Mouse (Mus musculus) central nervous system, embryonic 11.5 days (tissue): Measurements from ENCODE around the gene Setmar. TPM values are rescaled to one million over a fixed set of nuclear protein-coding genes. Genes with fewer than 3 reads are reported as not detected.

Experiments
- polyA plus RNA-seq: library from polyadenylated mRNA; depleted of rRNA; stranded (reverse); fragments of >200 nt; gene quantifications from 2 replicates; pipeline ENCODE4 v1.2.3, GENCODE M21; 2012; rRNA removed

Gene Setmar
- 5.0 and 6.8 TPM in 2 replicates for polyA plus RNA-seq

DNA sequence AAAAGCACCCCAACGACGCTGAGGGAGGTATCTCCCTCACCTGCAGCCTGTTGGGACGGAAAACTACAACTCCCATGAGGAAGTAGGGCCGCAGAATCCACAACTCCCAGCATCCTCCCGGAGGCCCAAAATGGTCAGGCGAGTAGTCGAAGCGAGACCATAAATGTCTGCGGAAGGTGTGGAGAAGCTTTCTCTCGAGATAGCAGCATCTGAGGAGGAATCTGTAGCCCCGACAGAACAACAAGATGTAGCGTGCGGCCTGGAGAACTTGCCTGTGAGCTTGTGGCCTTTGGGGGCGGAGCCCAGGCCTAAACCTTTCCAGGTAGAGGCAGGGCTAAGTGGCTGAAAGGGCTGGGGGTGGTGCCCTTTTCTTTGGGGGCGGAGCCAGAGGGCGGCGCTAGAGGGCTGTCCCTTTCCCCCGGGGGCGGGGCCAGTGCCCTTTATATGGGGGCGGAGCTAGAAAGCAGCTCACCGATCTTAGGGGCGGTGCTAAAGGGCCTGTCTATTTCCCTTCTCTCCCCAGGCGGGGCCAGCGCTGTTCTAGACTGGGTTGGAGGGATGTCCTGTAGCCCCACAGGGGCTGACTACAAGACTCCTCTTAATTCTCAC is at the start of gene Setmar:
TSS of gene Setmar (plus strand) at position 128 of the 609 bp plus-strand sequence.

Other genes with a start within 250 kb of the Setmar start
- gene Sumf1, start 120.5 kb downstream of the Setmar start, polyA plus RNA-seq = 12.3 and 18.9 TPM in 2 replicates
- gene Itpr1, start 148.1 kb downstream of the Setmar start, polyA plus RNA-seq = 11.4 and 13.4 TPM in 2 replicates